Mouse (Mus musculus): ENCODE measurements around the gene Coro7. TPM values are rescaled to one million over a fixed set of nuclear protein-coding genes. Genes with fewer than 3 reads are reported as not detected.

The Coro7 gene
- polyA plus RNA-seq, 1 experiment from 2014 or later, result 21.4 TPM

- peak overlapping the region; percentile 72 for H3K27ac ChIP-seq (replicated peaks)
- 73% methylated on average over 11 of the region's 11 CpGs for WGBS
- no peak overlapping the region for H3K4me3 ChIP-seq
- no peak for DNase-seq (ENCODE audit: low spot score)
- peaks cover 89% of the 10 kb centered on the region for H3K4me1 ChIP-seq
- no peaks in the 10 kb centered on the region for H3K27me3 ChIP-seq (ENCODE audit: low read depth, poor library complexity, severe bottlenecking)
- peaks cover 17% of the 10 kb centered on the region for H3K36me3 ChIP-seq
- H3K9me3 ChIP-seq (replicated peaks), result no peaks in the 10 kb centered on the region
Observed at GRCm38 (mm10) chr16:4604293-4604837, 75.2 kb downstream of the Coro7 start.

- Histone ChIP-seq H3K36me3 (peaks cover 8% of the 10 kb centered on the region), H3K9me3 (replicated peaks) (no peaks in the 10 kb centered on the region), H3K4me1 (peaks cover 98% of the 10 kb centered on the region), H3K4me3 (peak overlapping the region; percentile 19; the same call in 1 of the 2 replicates), H3K27ac (replicated peaks) (peak overlapping the region; percentile 72), H3K27me3 (ENCODE audit: low read depth, poor library complexity, severe bottlenecking) (no peaks in the 10 kb centered on the region)
- WGBS, result 77% methylated on average over 1 of the region's 1 CpGs
- DNase-seq (ENCODE audit: low spot score), result no peak
Observed at GRCm38 (mm10) chr16:4603453-4603837, 76.1 kb downstream of the Coro7 start.

GRCm38 (mm10) chr16:4602766-4603452, 76.7 kb downstream of the Coro7 start:
- DNase-seq (ENCODE audit: low spot score), result no peak
- H3K4me1 ChIP-seq, result peaks cover 100% of the 10 kb centered on the region
- H3K27ac ChIP-seq (replicated peaks), result peak overlapping the region; percentile 72
- H3K27me3 ChIP-seq (ENCODE audit: low read depth, poor library complexity, severe bottlenecking), result no peaks in the 10 kb centered on the region
- H3K36me3 ChIP-seq, result 0 out of 2 replicates have a peak, but pooled peaks cover 7% of the 10 kb centered on the region
- no peaks in the 10 kb centered on the region for H3K9me3 ChIP-seq (replicated peaks)
- peak overlapping the region; percentile 19 for H3K4me3 ChIP-seq
- WGBS, result 46% methylated on average over 7 of the region's 7 CpGs

- 0 out of 2 replicates have a peak overlapping the region, but pooled peaks have one; percentile 4 for H3K4me3 ChIP-seq
- no peak for DNase-seq (ENCODE audit: low spot score)
- H3K4me1 ChIP-seq, result peaks cover 100% of the 10 kb centered on the region
- peak overlapping the region; percentile 72 for H3K27ac ChIP-seq (replicated peaks)
- no peaks in the 10 kb centered on the region for H3K9me3 ChIP-seq (replicated peaks)
- 37% methylated on average over 3 of the region's 3 CpGs for WGBS
- H3K27me3 ChIP-seq (ENCODE audit: low read depth, poor library complexity, severe bottlenecking), result no peaks in the 10 kb centered on the region
- H3K36me3 ChIP-seq, result 0 out of 2 replicates have a peak, but pooled peaks cover 10% of the 10 kb centered on the region
Observed at GRCm38 (mm10) chr16:4602189-4602588, 77.4 kb downstream of the Coro7 start.

GRCm38 (mm10) chr16:4600701-4601310, 78.8 kb downstream of the Coro7 start:
- DNase-seq (ENCODE audit: low spot score), result no peak
- H3K9me3 ChIP-seq (replicated peaks), result no peaks in the 10 kb centered on the region
- H3K4me3 ChIP-seq, result no peak overlapping the region
- H3K4me1 ChIP-seq, result peaks cover 100% of the 10 kb centered on the region
- 0 out of 2 replicates have a peak, but pooled peaks cover 10% of the 10 kb centered on the region for H3K36me3 ChIP-seq
- WGBS, result 86% methylated on average over 9 of the region's 9 CpGs
- H3K27me3 ChIP-seq (ENCODE audit: low read depth, poor library complexity, severe bottlenecking), result no peaks in the 10 kb centered on the region
- H3K27ac ChIP-seq (replicated peaks), result peak overlapping the region; percentile 30

- Histone ChIP-seq H3K4me3 (no peak overlapping the region), H3K9me3 (replicated peaks) (no peaks in the 10 kb centered on the region), H3K27ac (replicated peaks) (peak overlapping the region; percentile 99), H3K27me3 (ENCODE audit: low read depth, poor library complexity, severe bottlenecking) (no peaks in the 10 kb centered on the region), H3K36me3 (0 out of 2 replicates have a peak, but pooled peaks cover 10% of the 10 kb centered on the region), H3K4me1 (peaks cover 95% of the 10 kb centered on the region)
- WGBS, result 86% methylated on average over 3 of the region's 3 CpGs
- peak; percentile 11 for DNase-seq (ENCODE audit: low spot score)
Observed at GRCm38 (mm10) chr16:4599616-4600015, 80.0 kb downstream of the Coro7 start.

GRCm38 (mm10) chr16:4598891-4599543, 80.6 kb downstream of the Coro7 start:
- DNase-seq (ENCODE audit: low spot score), result peak; percentile 40
- H3K36me3 ChIP-seq, result 0 out of 2 replicates have a peak, but pooled peaks cover 10% of the 10 kb centered on the region
- H3K27ac ChIP-seq (replicated peaks), result peak overlapping the region; percentile 99

GRCm38 (mm10) chr16:4598041-4598440, 81.5 kb downstream of the Coro7 start:
- Histone ChIP-seq H3K36me3 (0 out of 2 replicates have a peak, but pooled peaks cover 10% of the 10 kb centered on the region), H3K9me3 (replicated peaks) (no peaks in the 10 kb centered on the region), H3K27ac (replicated peaks) (peak overlapping the region; percentile 99), H3K4me1 (peaks cover 93% of the 10 kb centered on the region), H3K27me3 (ENCODE audit: low read depth, poor library complexity, severe bottlenecking) (no peaks in the 10 kb centered on the region), H3K4me3 (peak overlapping the region; percentile 77)
- WGBS, result 70% methylated on average over 5 of the region's 5 CpGs
- no peak for DNase-seq (ENCODE audit: low spot score)

More at GRCm38 (mm10) chr16:4598891-4599543, 80.6 kb downstream of the Coro7 start:
- Histone ChIP-seq H3K9me3 (replicated peaks) (no peaks in the 10 kb centered on the region), H3K4me1 (peaks cover 93% of the 10 kb centered on the region), H3K4me3 (peak overlapping the region; percentile 77), H3K27me3 (ENCODE audit: low read depth, poor library complexity, severe bottlenecking) (no peaks in the 10 kb centered on the region)
- 31% methylated on average over 6 of the region's 6 CpGs for WGBS

- H3K4me3 ChIP-seq, result peak overlapping the region; percentile 77
- no peaks in the 10 kb centered on the region for H3K27me3 ChIP-seq (ENCODE audit: low read depth, poor library complexity, severe bottlenecking)
- H3K9me3 ChIP-seq (replicated peaks), result no peaks in the 10 kb centered on the region
- H3K27ac ChIP-seq (replicated peaks), result peak overlapping the region; percentile 99
- 64% methylated on average over 7 of the region's 7 CpGs for WGBS
- 0 out of 2 replicates have a peak, but pooled peaks cover 10% of the 10 kb centered on the region for H3K36me3 ChIP-seq
- peaks cover 93% of the 10 kb centered on the region for H3K4me1 ChIP-seq
- no peak for DNase-seq (ENCODE audit: low spot score)
Observed at GRCm38 (mm10) chr16:4597296-4597695, 82.3 kb downstream of the Coro7 start.

GRCm38 (mm10) chr16:4596836-4597235, 82.7 kb downstream of the Coro7 start:
- peaks cover 93% of the 10 kb centered on the region for H3K4me1 ChIP-seq
- H3K27me3 ChIP-seq (ENCODE audit: low read depth, poor library complexity, severe bottlenecking), result no peaks in the 10 kb centered on the region
- H3K27ac ChIP-seq (replicated peaks), result peak overlapping the region; percentile 99
- DNase-seq (ENCODE audit: low spot score), result no peak
- H3K36me3 ChIP-seq, result 0 out of 2 replicates have a peak, but pooled peaks cover 10% of the 10 kb centered on the region
- no peaks in the 10 kb centered on the region for H3K9me3 ChIP-seq (replicated peaks)
- peak overlapping the region; percentile 77 for H3K4me3 ChIP-seq
- 43% methylated on average over 2 of the region's 2 CpGs for WGBS

- no peaks in the 10 kb centered on the region for H3K27me3 ChIP-seq (ENCODE audit: low read depth, poor library complexity, severe bottlenecking)
- peaks cover 87% of the 10 kb centered on the region for H3K4me1 ChIP-seq
- H3K27ac ChIP-seq (replicated peaks), result peak overlapping the region; percentile 99
- WGBS, result 2% methylated on average over 3 of the region's 3 CpGs
- H3K4me3 ChIP-seq, result peak overlapping the region; percentile 77
- H3K36me3 ChIP-seq, result 0 out of 2 replicates have a peak, but pooled peaks cover 10% of the 10 kb centered on the region
- peak; percentile 75 for DNase-seq (ENCODE audit: low spot score)
- H3K9me3 ChIP-seq (replicated peaks), result no peaks in the 10 kb centered on the region
Observed at GRCm38 (mm10) chr16:4596141-4596728, 83.3 kb downstream of the Coro7 start.

GRCm38 (mm10) chr16:4595527-4595963, 84.0 kb downstream of the Coro7 start:
- peaks cover 17% of the 10 kb centered on the region for H3K36me3 ChIP-seq
- 4% methylated on average over 5 of the region's 5 CpGs for WGBS
- no peaks in the 10 kb centered on the region for H3K9me3 ChIP-seq (replicated peaks)
- H3K4me3 ChIP-seq, result peak overlapping the region; percentile 77
- peak overlapping the region; percentile 99 for H3K27ac ChIP-seq (replicated peaks)
- H3K4me1 ChIP-seq, result peaks cover 80% of the 10 kb centered on the region
- no peaks in the 10 kb centered on the region for H3K27me3 ChIP-seq (ENCODE audit: low read depth, poor library complexity, severe bottlenecking)
- peak; percentile 38 for DNase-seq (ENCODE audit: low spot score)

Measured in midbrain, embryonic 10.5 days (tissue).